Mouse (Mus musculus): ENCODE data around the gene Glp2r.

GRCm38 (mm10) chr11:67651731-67652130, 119.2 kb downstream of the Glp2r start:
- TF ChIP-seq CHD2 (IDR thresholded peaks at IDR 0.05; ENCODE audit: low read depth, low read length) (no peak), ZNF384 (IDR thresholded peaks at IDR 0.05; ENCODE audit: low read depth, low read length) (no peak), HCFC1 (IDR thresholded peaks at IDR 0.05; ENCODE audit: borderline replicate concordance, insufficient read depth, low read length) (no peak)

Measured in ES-E14 (cell line).